Mouse (Mus musculus) common myeloid progenitor, adult 5-6 weeks (primary cell): ENCODE measurements around the gene Klhl23. TPM values are rescaled to one million over a fixed set of nuclear protein-coding genes. Genes with fewer than 3 reads are reported as not detected.

ENCODE experiments used
- total RNA-seq: library from RNA; stranded (forward); fragments of 200-1000, 187-1606 nt; gene quantifications from 2 replicates; pipeline ENCODE4 v1.2.3, GENCODE M21; 2017

Gene Klhl23
- total RNA-seq, 1 experiment from 2014 or later, result 28.2 TPM

Other genes with a start within 250 kb of the Klhl23 start
- gene Lrp2, start 235.9 kb upstream of the Klhl23 start, total RNA-seq, result not detected in 2 replicates
- gene Bbs5, start 174.8 kb upstream of the Klhl23 start, total RNA-seq, result 4.2 and 8.4 TPM in 2 replicates
- gene Klhl41, start 151.8 kb upstream of the Klhl23 start, total RNA-seq, result not detected in 2 replicates
- 17.8 and 20.9 TPM in 2 replicates for gene Fastkd1, start 108.4 kb upstream of the Klhl23 start, total RNA-seq
- 86.4 and 117 TPM in 2 replicates for gene Ppig, start 99.4 kb upstream of the Klhl23 start, total RNA-seq
- gene Ccdc173, start 32.4 kb upstream of the Klhl23 start, total RNA-seq, result 4.0 and 5.5 TPM in 2 replicates
- 26.0 and 27.5 TPM in 2 replicates for gene Phospho2, start 32.3 kb upstream of the Klhl23 start, total RNA-seq
- 696 and 720 TPM in 2 replicates for gene Ssb, start 39.6 kb downstream of the Klhl23 start, total RNA-seq
- gene Mettl5, start 63.7 kb downstream of the Klhl23 start, total RNA-seq, result 48.1 and 48.3 TPM in 2 replicates
- gene Ubr3, start 75.3 kb downstream of the Klhl23 start, total RNA-seq, result 55.6 and 56.1 TPM in 2 replicates
- not detected in 2 replicates for gene Myo3b, start 217.2 kb downstream of the Klhl23 start, total RNA-seq